Mouse (Mus musculus) G1E (cell line): ENCODE results near the gene Aspdh. TPM values are rescaled to one million over a fixed set of nuclear protein-coding genes. Genes with fewer than 3 reads are reported as not detected.

Experiments used
- ATAC-seq: 2 replicates; pipeline ENCODE4 v1.8.0; 2016; ENCODE audit warnings: mild to moderate bottlenecking; ENCODE audit not compliant: insufficient number of reproducible peaks, poor library complexity, low FRiP score, severe bottlenecking; ENCODE audit errors: extremely low read depth
- DNase-seq: peaks from one replicate; pipeline ENCODE4 v3.0.0; 2012; ENCODE audit warnings: low spot score
- H3K27me3 ChIP-seq: 2 replicates; pipeline ENCODE4 v1.6.1; 2012; ENCODE audit warnings: mild to moderate bottlenecking, low read length, inconsistent platforms; ENCODE audit not compliant: insufficient read depth
- H3K36me3 ChIP-seq: replicated peaks from 2 replicates; pipeline ENCODE3; 2012; ENCODE audit warnings: mild to moderate bottlenecking, inconsistent platforms
- H3K4me1 ChIP-seq: 2 replicates; pipeline ENCODE4 v1.6.1; 2012; ENCODE audit warnings: low read depth, low read length, inconsistent platforms, mixed read lengths; ENCODE audit not compliant: insufficient read depth
- H3K4me3 ChIP-seq: 2 replicates; pipeline ENCODE4 v1.5.1; 2012; ENCODE audit warnings: low read depth, mild to moderate bottlenecking, inconsistent platforms, low read length, moderate library complexity, mixed read lengths
- H3K9me3 ChIP-seq: replicated peaks from 2 replicates; pipeline ENCODE4 v1.6.1; 2012; ENCODE audit warnings: inconsistent platforms
- CTCF ChIP-seq: IDR thresholded peaks from 2 replicates; pipeline ENCODE4 v1.5.1; 2012; ENCODE audit warnings: low read depth, low read length, inconsistent platforms, mixed read lengths
- GATA1 ChIP-seq: IDR thresholded peaks from 2 replicates; pipeline ENCODE4 v1.6.1; 2012; ENCODE audit warnings: borderline replicate concordance, low read length, inconsistent platforms, mixed read lengths
- GATA2 ChIP-seq: IDR thresholded peaks from 2 replicates; pipeline ENCODE4 v1.6.1; 2012; ENCODE audit warnings: low read depth, low read length, inconsistent platforms, borderline replicate concordance
- POLR2AphosphoS5 ChIP-seq: IDR thresholded peaks from 2 replicates; pipeline ENCODE4 v1.6.1; 2012; ENCODE audit warnings: low read depth, low read length, inconsistent platforms; ENCODE audit not compliant: insufficient replicate concordance
- TAL1 ChIP-seq: conservative IDR thresholded peaks from 2 replicates; pipeline ENCODE4 v1.6.1; 2012; ENCODE audit warnings: low read depth, low read length, inconsistent platforms, mixed read lengths
- polyA plus RNA-seq: library from polyadenylated mRNA; stranded (reverse); fragments of >175 nt; gene quantifications from 2 replicates; pipeline ENCODE4 v1.2.3, GENCODE M21; 2012
- total RNA-seq, 2 experiments: library from RNA; stranded (forward) in 1 of 2; stranded (reverse) in 1 of 2; fragments of 200-1000 nt in 1 of 2; fragments of >200 nt in 1 of 2; fragmentation: Nextera tagmentation in 1 of 2; gene quantifications; 2 replicates each; pipeline ENCODE4 v1.2.3; 2014 to 2017

Gene Aspdh
- total and polyA plus RNA-seq, 3 experiments, result not detected

DNA sequence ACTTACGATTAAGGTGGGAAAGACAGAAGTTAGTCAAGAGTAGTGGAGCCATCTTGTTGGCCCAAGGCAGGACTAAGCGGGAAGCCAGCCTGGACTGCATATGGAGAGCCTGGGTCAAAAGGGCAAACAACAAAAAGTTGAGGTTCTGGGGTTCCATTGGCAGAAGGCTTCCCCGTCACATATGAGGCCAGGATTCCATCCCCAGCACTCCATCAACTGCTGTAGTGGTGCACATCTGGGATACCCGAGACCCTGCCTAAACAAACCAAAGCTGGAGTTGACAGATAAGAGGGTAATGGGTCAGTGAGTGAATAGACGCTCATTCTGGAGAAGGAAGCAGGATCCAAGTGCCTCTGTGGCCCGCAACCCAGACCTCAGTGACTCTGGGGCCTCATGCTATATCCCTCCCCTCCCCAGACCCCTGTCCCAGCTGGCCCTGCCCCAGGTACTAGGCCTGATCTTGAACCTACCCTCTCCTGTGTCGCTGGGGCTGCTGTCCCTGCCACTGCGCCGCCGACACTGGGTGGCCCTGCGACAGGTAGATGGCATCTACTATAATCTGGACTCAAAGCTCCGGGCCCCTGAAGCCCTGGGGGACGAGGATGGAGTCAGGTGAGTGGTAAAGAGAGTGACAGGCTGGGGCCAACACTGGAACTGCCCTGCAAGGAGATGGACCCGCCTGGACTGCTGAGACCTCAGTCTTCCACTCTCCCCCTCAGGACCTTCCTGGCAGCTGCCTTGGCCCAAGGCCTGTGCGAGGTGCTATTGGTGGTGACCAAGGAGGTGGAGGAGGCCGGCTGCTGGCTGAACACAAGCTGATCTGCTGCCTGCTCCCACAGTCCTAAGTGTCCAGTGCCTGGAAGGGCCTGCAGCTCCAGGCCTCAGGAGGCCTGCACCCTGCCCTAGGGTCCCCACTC, 5.8 kb downstream of the Aspdh start:
- no peak overlapping the region; the same call in 1 of the 2 replicates for H3K4me3 ChIP-seq
- peaks cover 15% of the 10 kb centered on the region for H3K27me3 ChIP-seq
- H3K4me1 ChIP-seq, result peaks cover 80% of the 10 kb centered on the region
- H3K9me3 ChIP-seq, result no peaks in the 10 kb centered on the region
- peaks cover 37% of the 10 kb centered on the region for H3K36me3 ChIP-seq
- TF ChIP-seq TAL1, result peak; percentile 37; the same call in 1 of the 2 replicates
- TF ChIP-seq GATA2, result no peak
- TF ChIP-seq POLR2AphosphoS5, result no peak
- ATAC-seq (no peak), DNase-seq (no peak)

- Histone ChIP-seq H3K4me1 (peaks cover 73% of the 10 kb centered on the region), H3K27me3 (peaks cover 15% of the 10 kb centered on the region), H3K36me3 (peaks cover 37% of the 10 kb centered on the region), H3K4me3 (no peak overlapping the region), H3K9me3 (no peaks in the 10 kb centered on the region)
- no peak for DNase-seq
- ATAC-seq, result no peak
- no peak for TF ChIP-seq GATA1
These were observed 6.8 kb downstream of the Aspdh start for GRCm38 (mm10) chr7:44471880-44472557.

DNA sequence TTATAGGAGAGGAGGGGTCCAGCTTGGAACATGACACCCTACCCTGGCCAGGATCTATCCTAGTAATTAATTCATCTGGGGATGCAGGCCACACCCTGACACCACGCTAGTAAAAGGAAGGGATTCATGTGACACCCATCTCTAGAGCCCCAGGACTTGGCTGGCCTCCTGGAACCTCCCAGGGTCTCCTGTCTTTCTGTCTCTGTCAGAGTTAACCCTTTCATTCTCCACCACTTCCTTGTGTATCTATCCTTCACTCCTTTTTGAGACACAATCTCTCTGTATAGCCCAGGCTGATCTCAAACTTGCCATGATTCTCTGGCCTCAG, 7.3 kb downstream of the Aspdh start:
- no peak overlapping the region for H3K4me3 ChIP-seq
- no peak for ATAC-seq
- no peaks in the 10 kb centered on the region for H3K9me3 ChIP-seq
- H3K4me1 ChIP-seq, result peaks cover 68% of the 10 kb centered on the region
- DNase-seq, result no peak
- H3K27me3 ChIP-seq, result peaks cover 15% of the 10 kb centered on the region
- no peak for TF ChIP-seq POLR2AphosphoS5
- TF ChIP-seq CTCF, result no peak
- TF ChIP-seq GATA1, result no peak
- TF ChIP-seq GATA2, result no peak
- TF ChIP-seq TAL1, result no peak
- peaks cover 37% of the 10 kb centered on the region for H3K36me3 ChIP-seq

GRCm38 (mm10) chr7:44472961-44473646, 7.9 kb downstream of the Aspdh start:
- Histone ChIP-seq H3K27me3 (peaks cover 18% of the 10 kb centered on the region), H3K9me3 (no peaks in the 10 kb centered on the region), H3K36me3 (peaks cover 37% of the 10 kb centered on the region), H3K4me3 (no peak overlapping the region; the same call in 1 of the 2 replicates), H3K4me1 (peaks cover 65% of the 10 kb centered on the region)
- no peak for DNase-seq
- ATAC-seq, result no peak
- no peak for TF ChIP-seq GATA1
- no peak for TF ChIP-seq TAL1
- TF ChIP-seq POLR2AphosphoS5, result no peak
- TF ChIP-seq GATA2, result no peak
- TF ChIP-seq CTCF, result no peak

GRCm38 (mm10) chr7:44474419-44474818, 9.2 kb downstream of the Aspdh start:
- peaks cover 28% of the 10 kb centered on the region for H3K36me3 ChIP-seq
- DNase-seq (no peak), ATAC-seq (no peak)
- TF ChIP-seq TAL1 (no peak), GATA1 (no peak), CTCF (no peak), POLR2AphosphoS5 (no peak), GATA2 (no peak)
- H3K27me3 ChIP-seq, result peaks cover 26% of the 10 kb centered on the region
- peaks cover 53% of the 10 kb centered on the region for H3K4me1 ChIP-seq
- H3K4me3 ChIP-seq, result no peak overlapping the region
- H3K9me3 ChIP-seq, result no peaks in the 10 kb centered on the region

DNA sequence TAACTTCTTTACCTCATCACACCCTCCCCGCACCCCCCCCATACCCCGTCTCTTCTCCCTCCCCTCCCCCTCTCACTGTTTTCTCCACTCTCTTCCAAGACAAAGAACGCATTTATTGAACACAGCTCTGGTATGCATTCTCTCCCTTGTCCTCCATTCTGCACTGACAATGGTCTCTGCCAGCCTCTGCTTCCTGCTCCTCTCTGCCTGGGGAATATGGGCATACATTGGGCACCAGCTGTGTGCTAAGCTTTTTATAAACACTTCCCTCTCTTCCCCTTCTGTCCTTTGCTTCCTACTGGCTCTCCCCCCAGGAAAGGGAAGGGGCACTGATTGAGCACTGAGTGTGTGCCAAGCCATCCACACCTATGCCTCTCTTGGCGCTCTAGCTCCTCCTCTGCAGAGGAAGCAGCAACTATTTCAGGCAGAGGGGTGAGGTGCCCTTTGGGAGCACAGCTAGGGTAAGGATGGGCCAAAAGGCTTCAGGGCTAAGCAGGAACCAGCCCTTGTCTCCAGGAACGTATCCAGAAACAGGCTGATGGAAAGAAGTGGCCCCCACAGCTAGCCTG, 9.9 kb downstream of the Aspdh start:
- Histone ChIP-seq H3K4me3 (no peak overlapping the region), H3K27me3 (peaks cover 32% of the 10 kb centered on the region), H3K9me3 (no peaks in the 10 kb centered on the region), H3K4me1 (peaks cover 52% of the 10 kb centered on the region), H3K36me3 (peaks cover 21% of the 10 kb centered on the region)
- DNase-seq (no peak), ATAC-seq (no peak)
- no peak for TF ChIP-seq CTCF
- no peak for TF ChIP-seq TAL1
- no peak for TF ChIP-seq POLR2AphosphoS5
- no peak for TF ChIP-seq GATA2
- TF ChIP-seq GATA1, result no peak
